ENCODE assay signal across 8 mouse cellular contexts in the genomic region with DNA sequence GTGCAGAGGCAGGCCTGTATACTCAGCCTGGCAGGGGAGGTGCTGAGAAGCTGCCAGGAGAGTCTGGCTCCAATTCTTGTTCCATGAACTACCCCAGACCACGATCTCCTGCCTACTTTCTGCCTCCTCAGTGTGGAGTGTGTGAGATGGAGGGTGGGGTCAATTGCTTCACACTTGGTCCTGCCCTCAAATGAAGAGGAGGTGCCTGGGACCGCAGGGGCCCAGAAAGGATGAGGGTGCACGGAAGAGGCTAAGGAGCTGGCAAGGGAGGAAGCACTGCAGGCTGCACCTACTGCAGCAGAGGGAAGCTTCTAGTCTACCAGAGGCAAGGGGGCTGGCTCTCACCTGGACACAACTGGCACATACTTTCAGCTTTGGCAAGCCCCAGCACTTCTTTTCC. TPM values are rescaled to one million over a fixed set of nuclear protein-coding genes. Genes with fewer than 3 reads are reported as not detected.
DNase-seq lines count a peak whose midpoint lies in the region; ATAC-seq and TF ChIP-seq lines count a peak whose summit lies in the region.

No protein-coding gene starts in this region.

- no peak overlapping the region for H3K27ac ChIP-seq in forebrain, postnatal 0 days (ENCODE audit: low read depth, low read length)

- H3K27me3 ChIP-seq in C2C12 (ENCODE audit: control insufficient read depth, insufficient read depth, insufficient read length), result no peaks in the 10 kb centered on the region
- no peaks in the 10 kb centered on the region for H3K27me3 ChIP-seq in G1E (ENCODE audit: insufficient read depth, low read length)
- H3K27me3 ChIP-seq in forebrain, postnatal 0 days (ENCODE audit: insufficient read depth, low read length), result no peaks in the 10 kb centered on the region

- peaks cover 44% of the 10 kb centered on the region for H3K36me3 ChIP-seq in C2C12 (ENCODE audit: control insufficient read depth, insufficient read depth)
- peaks cover 53% of the 10 kb centered on the region for H3K36me3 ChIP-seq in G1E (replicated peaks)
- H3K36me3 ChIP-seq in forebrain, postnatal 0 days (ENCODE audit: insufficient read depth), result no peaks in the 10 kb centered on the region; the same call in 1 of the 2 replicates

- H3K4me1 ChIP-seq in G1E (ENCODE audit: insufficient read depth, low read depth, low read length), result peaks cover 52% of the 10 kb centered on the region
- H3K4me1 ChIP-seq in forebrain, postnatal 0 days (ENCODE audit: insufficient read depth), result peaks cover 10% of the 10 kb centered on the region; the same call in 1 of the 2 replicates

- H3K9me3 ChIP-seq in G1E (replicated peaks), result no peaks in the 10 kb centered on the region
- H3K9me3 ChIP-seq in forebrain, postnatal 0 days (ENCODE audit: low read length), result no peaks in the 10 kb centered on the region

- TF ChIP-seq CTCF in C2C12 (IDR thresholded peaks at IDR 0.05; ENCODE audit: control insufficient read depth, insufficient read depth, insufficient read length) (no peak), G1E (IDR thresholded peaks at IDR 0.05; ENCODE audit: low read depth, low read length) (no peak)
- no peak for TF ChIP-seq CTCF in forebrain, postnatal 0 days (IDR thresholded peaks at IDR 0.05; ENCODE audit: low read depth)

- peak; percentile 18 for DNase-seq in G1E (ENCODE audit: low spot score)
- DNase-seq in forebrain, postnatal 0 days, result no peak
- DNase-seq in kidney, postnatal 14 days, result peak; percentile 10
- peak; percentile 46 for DNase-seq in thymus, postnatal 4 days
- no peak for DNase-seq in gastrocnemius, adult 18-20 months (ENCODE audit: low spot score)
- no peak for DNase-seq in adrenal gland, adult 18-20 months (ENCODE audit: low spot score in 2 of 2)

- 52% methylated on average over 3 of the region's 3 CpGs for WGBS in forebrain, postnatal 0 days

- peak overlapping the region; percentile 74; the same call in 1 of the 2 replicates for H3K9ac ChIP-seq in forebrain, postnatal 0 days

- H3K4me3 ChIP-seq in C2C12 (ENCODE audit: insufficient read depth, poor library complexity, severe bottlenecking), result peak overlapping the region; percentile 61
- H3K4me3 ChIP-seq in G1E (ENCODE audit: low read depth, low read length), result peak overlapping the region; percentile 84
- H3K4me3 ChIP-seq in forebrain, postnatal 0 days (ENCODE audit: low read depth, low read length), result peak overlapping the region; percentile 61

- ATAC-seq in G1E (ENCODE audit: extremely low read depth, insufficient number of reproducible peaks, low FRiP score, poor library complexity, severe bottlenecking), result peak; percentile 48
- no peak for ATAC-seq in forebrain, postnatal 0 days
- ATAC-seq in megakaryocyte progenitor cell, adult 5-6 weeks (replicated peaks; ENCODE audit: poor library complexity), result peak; percentile 37

- peaks cover 61% of the 10 kb centered on the region for H3K79me3 ChIP-seq in C2C12 (ENCODE audit: low read depth)

- H3ac ChIP-seq in C2C12 (ENCODE audit: control insufficient read depth, insufficient read length, low read depth), result peak overlapping the region; percentile 63

- H3K4me2 ChIP-seq in forebrain, postnatal 0 days (ENCODE audit: low read depth), result peak overlapping the region; percentile 60

- peaks cover 72% of the 10 kb centered on the region for H3K79me2 ChIP-seq in C2C12 (ENCODE audit: control insufficient read depth, insufficient read depth)

TF ChIP-seq in C2C12, 6 proteins besides CTCF, POLR2A, EP300 and RAD21:
- no peak for TF ChIP-seq MYOG (IDR thresholded peaks at IDR 0.05; ENCODE audit: control insufficient read depth, extremely low read depth, insufficient read length)
- no peak for TF ChIP-seq MAX (IDR thresholded peaks at IDR 0.05)
- no peak for TF ChIP-seq CEBPB (IDR thresholded peaks at IDR 0.05; ENCODE audit: low read depth)
- TF ChIP-seq FOSL1 (IDR thresholded peaks at IDR 0.05; ENCODE audit: insufficient read depth, low read length, poor library complexity, severe bottlenecking), result no peak

RNA-seq across cellular contexts. Expression of a gene that starts 1.8 kb away (rescaled TPM):
- polyA plus RNA-seq in C2C12 (2012; fragmentation: generic; extraction: Trizol) (58.7 TPM), G1E (2012) (148 and 184 TPM in 2 replicates)
- total RNA-seq in G1E (2014; fragmentation: Nextera tagmentation) (222 and 230 TPM in 2 replicates), G1E (2017) (40.8 and 47.3 TPM in 2 replicates)
- 69.7 and 102 TPM in 2 replicates for total RNA-seq in forebrain, postnatal 0 days (2014; rRNA removed)
- polyA plus RNA-seq in forebrain, postnatal 0 days (2015; fragmentation: Nextera tagmentation; extraction: Ambion mirVana), result 23.1 and 30.8 TPM in 2 replicates
- total RNA-seq in megakaryocyte progenitor cell, adult 5-6 weeks (2015), result 125 and 129 TPM in 2 replicates
- total RNA-seq in megakaryocyte progenitor cell, adult 5-6 weeks (2017), result 52.3 and 61.8 TPM in 2 replicates
- total RNA-seq in gastrocnemius, adult 18-20 months (2021), result 10 to 100 TPM; 30.2 to 31.9 TPM
- total RNA-seq in adrenal gland, adult 18-20 months (2021), result 10 to 100 TPM; 47.7 to 49.5 TPM

RNA-seq across cellular contexts. Expression of a gene that starts 33.7 kb away (rescaled TPM):
- polyA plus RNA-seq in C2C12 (2012; fragmentation: generic; extraction: Trizol) (73.2 TPM), G1E (2012) (80.1 and 139 TPM in 2 replicates)
- total RNA-seq in G1E (2014; fragmentation: Nextera tagmentation) (39.2 and 42.7 TPM in 2 replicates), G1E (2017) (196 and 201 TPM in 2 replicates)
- total RNA-seq in forebrain, postnatal 0 days (2014; rRNA removed), result 4.9 and 13.1 TPM in 2 replicates
- polyA plus RNA-seq in forebrain, postnatal 0 days (2015; fragmentation: Nextera tagmentation; extraction: Ambion mirVana), result 11.7 and 12.4 TPM in 2 replicates
- 7.5 and 7.6 TPM in 2 replicates for total RNA-seq in megakaryocyte progenitor cell, adult 5-6 weeks (2015)
- total RNA-seq in megakaryocyte progenitor cell, adult 5-6 weeks (2017), result 17.6 and 33.4 TPM in 2 replicates
- 1 to 10 TPM; 1.6 to 2.0 TPM for total RNA-seq in gastrocnemius, adult 18-20 months (2021)
- 10 to 100 TPM; 22.0 to 29.6 TPM for total RNA-seq in adrenal gland, adult 18-20 months (2021)

RNA-seq across cellular contexts. Expression of a gene that starts 42.6 kb away (rescaled TPM):
- polyA plus RNA-seq in C2C12 (2012; fragmentation: generic; extraction: Trizol) (165 TPM), G1E (2012) (171 and 192 TPM in 2 replicates)
- total RNA-seq in G1E (2014; fragmentation: Nextera tagmentation) (55.9 and 61.9 TPM in 2 replicates), G1E (2017) (85.4 and 105 TPM in 2 replicates)
- total RNA-seq in forebrain, postnatal 0 days (2014; rRNA removed), result 68.9 and 71.2 TPM in 2 replicates
- 92.1 and 100 TPM in 2 replicates for polyA plus RNA-seq in forebrain, postnatal 0 days (2015; fragmentation: Nextera tagmentation; extraction: Ambion mirVana)
- 115 and 125 TPM in 2 replicates for total RNA-seq in megakaryocyte progenitor cell, adult 5-6 weeks (2015)
- 169 and 186 TPM in 2 replicates for total RNA-seq in megakaryocyte progenitor cell, adult 5-6 weeks (2017)
- total RNA-seq in gastrocnemius, adult 18-20 months (2021), result 10 to 100 TPM; 50.2 to 56.5 TPM
- 10 to 100 TPM; 80.3 to 83.2 TPM for total RNA-seq in adrenal gland, adult 18-20 months (2021)

RNA-seq across cellular contexts. Expression of a gene that starts 42.7 kb away (rescaled TPM):
- 0.23 TPM for polyA plus RNA-seq in C2C12 (2012; fragmentation: generic; extraction: Trizol)
- 5.0 and 5.1 TPM in 2 replicates for total RNA-seq in G1E (2014; fragmentation: Nextera tagmentation)
- total RNA-seq in G1E (2017), result 2.1 and 3.8 TPM in 2 replicates
- polyA plus RNA-seq in G1E (2012), result 1.5 and 1.7 TPM in 2 replicates
- 2.0 and 4.8 TPM in 2 replicates for total RNA-seq in forebrain, postnatal 0 days (2014; rRNA removed)
- polyA plus RNA-seq in forebrain, postnatal 0 days (2015; fragmentation: Nextera tagmentation; extraction: Ambion mirVana), result 1.1 and 1.6 TPM in 2 replicates
- 21.8 and 25.2 TPM in 2 replicates for total RNA-seq in megakaryocyte progenitor cell, adult 5-6 weeks (2015)
- total RNA-seq in megakaryocyte progenitor cell, adult 5-6 weeks (2017), result 39.2 and 40.1 TPM in 2 replicates
- under 1 TPM; 0.33 to 0.43 TPM for total RNA-seq in gastrocnemius, adult 18-20 months (2021)
- 1 to 10 TPM; 3.1 to 4.2 TPM for total RNA-seq in adrenal gland, adult 18-20 months (2021)

RNA-seq across cellular contexts. Expression of a gene that starts 59.4 kb away (rescaled TPM):
- polyA plus RNA-seq in C2C12 (2012; fragmentation: generic; extraction: Trizol), result 33.9 TPM
- 76.7 and 101 TPM in 2 replicates for total RNA-seq in G1E (2014; fragmentation: Nextera tagmentation)
- 35.4 and 39.7 TPM in 2 replicates for total RNA-seq in G1E (2017)
- 270 and 286 TPM in 2 replicates for polyA plus RNA-seq in G1E (2012)
- total RNA-seq in forebrain, postnatal 0 days (2014; rRNA removed), result 41.9 and 63.7 TPM in 2 replicates
- 21.0 and 28.0 TPM in 2 replicates for polyA plus RNA-seq in forebrain, postnatal 0 days (2015; fragmentation: Nextera tagmentation; extraction: Ambion mirVana)
- 74.6 and 83.9 TPM in 2 replicates for total RNA-seq in megakaryocyte progenitor cell, adult 5-6 weeks (2015)
- total RNA-seq in megakaryocyte progenitor cell, adult 5-6 weeks (2017), result 53.9 and 57.1 TPM in 2 replicates
- total RNA-seq in gastrocnemius, adult 18-20 months (2021), result 10 to 100 TPM; 35.6 to 36.1 TPM
- total RNA-seq in adrenal gland, adult 18-20 months (2021), result 100 to 1,000 TPM; 116 to 120 TPM

Comparison
In these comparisons a context has a peak if more than half of its experiments do, and no peak if none do; other contexts are left out.
1. DNase-seq: peak in G1E (single experiment), kidney, postnatal 14 days (single experiment) and thymus, postnatal 4 days (single experiment); none in forebrain, postnatal 0 days (single experiment), gastrocnemius, adult 18-20 months (single experiment) and adrenal gland, adult 18-20 months (0 of 2).
2. Peak in every context shown above with its lines, with median percentiles within 50 percentile points of each other: H3K4me3 ChIP-seq.